ENCODE assay signal across 9 mouse cellular contexts in genomic region chr19:4232651-4233050, GRCm38 (mm10). TPM values are rescaled to one million over a fixed set of nuclear protein-coding genes. Genes with fewer than 3 reads are reported as not detected.
DNase-seq lines count a peak whose midpoint lies in the region; ATAC-seq and TF ChIP-seq lines count a peak whose summit lies in the region.
"Had no signal": no experiment of that assay in that cellular context is flagged by ENCODE, and none has a peak within 500 bp of the region (broad histone marks: within the 10 kb centered on the region; RNA-seq: fewer than 3 reads in every experiment).

No protein-coding gene starts in this region.

- H3K4me3 ChIP-seq in layer of hippocampus, adult 2 months, result peak overlapping the region; percentile 78; the same call in 1 of the 2 replicates
- H3K4me3 ChIP-seq in embryonic facial prominence, embryonic 15.5 days (replicated peaks), result no peak overlapping the region
- peak overlapping the region; percentile 68 for H3K4me3 ChIP-seq in limb, embryonic 10.5 days
- peak overlapping the region; percentile 51; the same call in 1 of the 2 replicates for H3K4me3 ChIP-seq in neural tube, embryonic 15.5 days (replicated peaks)

- ATAC-seq in embryonic facial prominence, embryonic 15.5 days (ENCODE audit: insufficient number of reproducible peaks, low FRiP score, low TSS enrichment, low read depth), result no peak
- no peak for ATAC-seq in neural tube, embryonic 15.5 days (ENCODE audit: low FRiP score)

- no peaks in the 10 kb centered on the region for H3K9me3 ChIP-seq in embryonic facial prominence, embryonic 15.5 days (replicated peaks)
- no peaks in the 10 kb centered on the region for H3K9me3 ChIP-seq in limb, embryonic 10.5 days (replicated peaks)
- H3K9me3 ChIP-seq in neural tube, embryonic 15.5 days (replicated peaks), result no peaks in the 10 kb centered on the region

- H3K4me2 ChIP-seq in embryonic facial prominence, embryonic 15.5 days (replicated peaks), result peak overlapping the region; percentile 73; the same call in 1 of the 2 replicates
- H3K4me2 ChIP-seq in neural tube, embryonic 15.5 days, result peak overlapping the region; percentile 79

- no peak for TF ChIP-seq CTCF in layer of hippocampus, adult 2 months (conservative IDR thresholded peaks at IDR 0.05)

- H3K27ac ChIP-seq in layer of hippocampus, adult 2 months, result peak overlapping the region; percentile 71
- no peak overlapping the region for H3K27ac ChIP-seq in embryonic facial prominence, embryonic 15.5 days (replicated peaks)
- H3K27ac ChIP-seq in limb, embryonic 10.5 days, result no peak overlapping the region
- H3K27ac ChIP-seq in neural tube, embryonic 15.5 days (replicated peaks), result no peak overlapping the region

- H3K4me1 ChIP-seq in embryonic facial prominence, embryonic 15.5 days, result peaks cover 22% of the 10 kb centered on the region
- peaks cover 53% of the 10 kb centered on the region for H3K4me1 ChIP-seq in limb, embryonic 10.5 days
- peaks cover 13% of the 10 kb centered on the region for H3K4me1 ChIP-seq in neural tube, embryonic 15.5 days

- 79% methylated on average over 7 of the region's 7 CpGs for WGBS in embryonic facial prominence, embryonic 15.5 days
- 81% methylated on average over 7 of the region's 7 CpGs for WGBS in limb, embryonic 10.5 days
- WGBS in neural tube, embryonic 15.5 days, result 80% methylated on average over 7 of the region's 7 CpGs

- DNase-seq in layer of hippocampus, adult 2 months (ENCODE audit: low spot score in 2 of 2), result no peak
- no peak for DNase-seq in layer of hippocampus, adult 18-20 months (ENCODE audit: low spot score in 2 of 2)
- DNase-seq in limb, embryonic 10.5 days (ENCODE audit: low spot score), result no peak
- DNase-seq in cerebellum, adult 9-11 months, result no peak
- no peak for DNase-seq in testis, postnatal 14 days (ENCODE audit: low spot score)
- DNase-seq in adrenal gland, postnatal 25 days, result no peak

- no peaks in the 10 kb centered on the region for H3K36me3 ChIP-seq in embryonic facial prominence, embryonic 15.5 days
- H3K36me3 ChIP-seq in limb, embryonic 10.5 days, result no peaks in the 10 kb centered on the region
- no peaks in the 10 kb centered on the region for H3K36me3 ChIP-seq in neural tube, embryonic 15.5 days

- no peak overlapping the region for H3K9ac ChIP-seq in embryonic facial prominence, embryonic 15.5 days
- H3K9ac ChIP-seq in neural tube, embryonic 15.5 days (replicated peaks), result peak overlapping the region; percentile 63; the same call in 1 of the 2 replicates

- no peaks in the 10 kb centered on the region for H3K27me3 ChIP-seq in embryonic facial prominence, embryonic 15.5 days
- H3K27me3 ChIP-seq in limb, embryonic 10.5 days (ENCODE audit: low read depth, poor library complexity, severe bottlenecking), result peaks cover 30% of the 10 kb centered on the region
- peaks cover 18% of the 10 kb centered on the region for H3K27me3 ChIP-seq in neural tube, embryonic 15.5 days (replicated peaks)

RNA-seq across cellular contexts. Expression of gene Pold4, which starts 1.0 kb away (rescaled TPM):
- 10 to 100 TPM; 16.7 to 18.2 TPM for total RNA-seq in layer of hippocampus, adult 2 months (2021)
- 10 to 100 TPM; 14.4 to 16.5 TPM for total RNA-seq in layer of hippocampus, adult 18-20 months (2021)
- 33.5 and 34.0 TPM in 2 replicates for polyA plus RNA-seq in embryonic facial prominence, embryonic 15.5 days (2015; fragmentation: Nextera tagmentation; extraction: Ambion mirVana)
- 14.0 and 16.2 TPM in 2 replicates for polyA plus RNA-seq in limb, embryonic 10.5 days (2016; fragmentation: Nextera tagmentation; extraction: Ambion mirVana)
- polyA plus RNA-seq in neural tube, embryonic 15.5 days (2015; fragmentation: Nextera tagmentation; extraction: Ambion mirVana), result 24.7 and 28.0 TPM in 2 replicates
- 56.8 and 60.4 TPM in 2 replicates for total RNA-seq in adrenal gland, postnatal 25 days (2021)

RNA-seq across cellular contexts. Expression of gene AC109138.7, which starts 18.5 kb away (rescaled TPM):
- total RNA-seq in layer of hippocampus, adult 2 months (2021), result not detected
- not detected for total RNA-seq in layer of hippocampus, adult 18-20 months (2021)
- polyA plus RNA-seq in embryonic facial prominence, embryonic 15.5 days (2015; fragmentation: Nextera tagmentation; extraction: Ambion mirVana), result not detected in 2 replicates
- polyA plus RNA-seq in limb, embryonic 10.5 days (2016; fragmentation: Nextera tagmentation; extraction: Ambion mirVana), result not detected in 2 replicates
- polyA plus RNA-seq in neural tube, embryonic 15.5 days (2015; fragmentation: Nextera tagmentation; extraction: Ambion mirVana), result not detected in 2 replicates
- total RNA-seq in adrenal gland, postnatal 25 days (2021), result not detected in 2 replicates
- polyA plus RNA-seq: large intestine, adult 2 months had no signal

RNA-seq across cellular contexts. Expression of gene Clcf1, which starts 18.6 kb away (rescaled TPM):
- total RNA-seq in layer of hippocampus, adult 2 months (2021), result under 1 TPM; 0.61 to 0.76 TPM
- total RNA-seq in layer of hippocampus, adult 18-20 months (2021), result under 1 TPM; 0.38 to 0.57 TPM
- 10.1 and 10.2 TPM in 2 replicates for polyA plus RNA-seq in embryonic facial prominence, embryonic 15.5 days (2015; fragmentation: Nextera tagmentation; extraction: Ambion mirVana)
- polyA plus RNA-seq in limb, embryonic 10.5 days (2016; fragmentation: Nextera tagmentation; extraction: Ambion mirVana), result 4.3 and 6.0 TPM in 2 replicates
- 0.78 and 2.2 TPM in 2 replicates for polyA plus RNA-seq in neural tube, embryonic 15.5 days (2015; fragmentation: Nextera tagmentation; extraction: Ambion mirVana)
- total RNA-seq in adrenal gland, postnatal 25 days (2021), result 11.0 and 14.5 TPM in 2 replicates

RNA-seq across cellular contexts. Expression of gene Rad9a, which starts 31.2 kb away (rescaled TPM):
- total RNA-seq in layer of hippocampus, adult 2 months (2021), result 1 to 10 TPM; 8.1 to 8.7 TPM
- total RNA-seq in layer of hippocampus, adult 18-20 months (2021), result 1 to 10 TPM; 7.9 to 9.6 TPM
- 33.6 and 35.0 TPM in 2 replicates for polyA plus RNA-seq in embryonic facial prominence, embryonic 15.5 days (2015; fragmentation: Nextera tagmentation; extraction: Ambion mirVana)
- 58.2 and 61.5 TPM in 2 replicates for polyA plus RNA-seq in limb, embryonic 10.5 days (2016; fragmentation: Nextera tagmentation; extraction: Ambion mirVana)
- 24.3 and 27.2 TPM in 2 replicates for polyA plus RNA-seq in neural tube, embryonic 15.5 days (2015; fragmentation: Nextera tagmentation; extraction: Ambion mirVana)
- total RNA-seq in adrenal gland, postnatal 25 days (2021), result 10.1 and 10.8 TPM in 2 replicates

RNA-seq across cellular contexts. Expression of gene Ssh3, which starts 36.3 kb away (rescaled TPM):
- total RNA-seq in layer of hippocampus, adult 2 months (2021), result 10 to 100 TPM; 57.5 to 58.7 TPM
- 10 to 100 TPM; 49.5 to 49.6 TPM for total RNA-seq in layer of hippocampus, adult 18-20 months (2021)
- polyA plus RNA-seq in embryonic facial prominence, embryonic 15.5 days (2015; fragmentation: Nextera tagmentation; extraction: Ambion mirVana), result 27.5 and 34.4 TPM in 2 replicates
- 2.5 and 4.4 TPM in 2 replicates for polyA plus RNA-seq in limb, embryonic 10.5 days (2016; fragmentation: Nextera tagmentation; extraction: Ambion mirVana)
- 19.8 TPM in 2 replicates for polyA plus RNA-seq in neural tube, embryonic 15.5 days (2015; fragmentation: Nextera tagmentation; extraction: Ambion mirVana)
- 35.6 and 52.3 TPM in 2 replicates for total RNA-seq in adrenal gland, postnatal 25 days (2021)
